ENCODE assay signal across 19 mouse cellular contexts in the genomic region with DNA sequence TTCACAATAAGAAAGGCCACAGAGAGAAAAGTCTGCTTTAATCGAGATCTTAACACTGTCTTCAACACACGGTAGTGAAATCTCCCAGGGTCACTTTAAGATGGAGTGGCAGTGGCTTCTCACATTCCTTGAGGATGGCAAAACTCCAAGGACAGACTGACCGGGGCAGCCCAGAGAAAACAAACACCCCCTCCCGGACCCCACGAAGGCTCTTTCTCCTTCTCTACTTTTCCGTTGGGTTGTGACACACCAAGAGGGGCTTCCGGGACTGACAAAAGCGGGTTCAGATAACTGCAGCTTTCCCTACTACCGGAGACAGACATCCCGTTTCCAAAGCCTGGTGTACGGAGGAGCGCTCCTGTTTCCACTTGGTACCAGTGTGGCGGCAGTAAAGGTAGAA. TPM values are rescaled to one million over a fixed set of nuclear protein-coding genes. Genes with fewer than 3 reads are reported as not detected.
A peak's percentile ranks its signal among the peaks of the same experiment; 100 is the strongest.
DNase-seq lines count a peak whose midpoint lies in the region; ATAC-seq and TF ChIP-seq lines count a peak whose summit lies in the region.
"Had no signal": no experiment of that assay in that cellular context is flagged by ENCODE, and none has a peak within 500 bp of the region (broad histone marks: within the 10 kb centered on the region; RNA-seq: fewer than 3 reads in every experiment).

No protein-coding gene starts in this region.

- TF ChIP-seq POLR2A in lung, adult 2 months (IDR thresholded peaks at IDR 0.05; ENCODE audit: borderline replicate concordance, extremely low read depth, low read depth, low read length), result no peak

- no peak for TF ChIP-seq CTCF in kidney, postnatal 0 days (IDR thresholded peaks at IDR 0.05; ENCODE audit: low read depth)
- TF ChIP-seq CTCF in lung, adult 2 months (IDR thresholded peaks at IDR 0.05; ENCODE audit: insufficient read depth, low read length), result no peak

- 0 out of 2 replicates have a peak overlapping the region, but pooled peaks have one; percentile 49 for H3K27ac ChIP-seq in heart, embryonic 12.5 days (ENCODE audit: poor library complexity, severe bottlenecking)
- H3K27ac ChIP-seq in heart, embryonic 10.5 days, result no peak overlapping the region
- H3K27ac ChIP-seq in kidney, postnatal 0 days, result no peak overlapping the region
- H3K27ac ChIP-seq in kidney, embryonic 14.5 days (ENCODE audit: low read depth, low read length), result no peak overlapping the region
- no peak overlapping the region for H3K27ac ChIP-seq in lung, embryonic 16.5 days (ENCODE audit: low read length)
- no peak overlapping the region for H3K27ac ChIP-seq in forebrain, embryonic 12.5 days
- H3K27ac ChIP-seq: embryonic facial prominence, embryonic 10.5 days; hindbrain, embryonic 14.5 days; liver, embryonic 12.5 days; macrophage; midbrain, embryonic 10.5 days had no signal

- H3K9me3 ChIP-seq in heart, embryonic 12.5 days (replicated peaks), result no peaks in the 10 kb centered on the region
- no peaks in the 10 kb centered on the region for H3K9me3 ChIP-seq in heart, embryonic 10.5 days
- H3K9me3 ChIP-seq in kidney, postnatal 0 days (replicated peaks; ENCODE audit: low read length), result no peaks in the 10 kb centered on the region
- H3K9me3 ChIP-seq in kidney, embryonic 14.5 days (ENCODE audit: control insufficient read depth, low read length), result no peaks in the 10 kb centered on the region
- H3K9me3 ChIP-seq in lung, embryonic 16.5 days (ENCODE audit: control insufficient read depth, low read length), result no peaks in the 10 kb centered on the region
- H3K9me3 ChIP-seq in forebrain, embryonic 12.5 days, result no peaks in the 10 kb centered on the region
- H3K9me3 ChIP-seq: embryonic facial prominence, embryonic 10.5 days; liver, embryonic 12.5 days; midbrain, embryonic 10.5 days had no signal

- H3K27me3 ChIP-seq in heart, embryonic 12.5 days (replicated peaks), result peaks cover 11% of the 10 kb centered on the region
- peaks cover 15% of the 10 kb centered on the region; the same call in 1 of the 2 replicates for H3K27me3 ChIP-seq in heart, embryonic 10.5 days (ENCODE audit: insufficient read depth, poor library complexity, severe bottlenecking)
- no peaks in the 10 kb centered on the region for H3K27me3 ChIP-seq in kidney, postnatal 0 days (ENCODE audit: insufficient read depth, low read length)
- peaks cover 36% of the 10 kb centered on the region; the same call in 1 of the 2 replicates for H3K27me3 ChIP-seq in kidney, embryonic 14.5 days (ENCODE audit: control insufficient read depth, insufficient read depth, low read length)
- H3K27me3 ChIP-seq in lung, embryonic 16.5 days (ENCODE audit: control insufficient read depth, insufficient read depth, low read depth, low read length), result no peaks in the 10 kb centered on the region
- peaks cover 21% of the 10 kb centered on the region for H3K27me3 ChIP-seq in forebrain, embryonic 12.5 days
- H3K27me3 ChIP-seq: CH12.LX had no signal

- peak; percentile 49 for ATAC-seq in heart, embryonic 12.5 days (ENCODE audit: insufficient number of reproducible peaks, low FRiP score)
- ATAC-seq in kidney, postnatal 0 days (replicated peaks; ENCODE audit: low FRiP score, low read depth), result no peak
- ATAC-seq in kidney, embryonic 14.5 days (ENCODE audit: low FRiP score, low TSS enrichment), result no peak
- ATAC-seq in lung, embryonic 16.5 days (ENCODE audit: low read depth), result peak; percentile 52; the same call in 1 of the 2 replicates
- no peak for ATAC-seq in forebrain, embryonic 12.5 days (ENCODE audit: low FRiP score)
- ATAC-seq: liver, embryonic 12.5 days had no signal

- H3K36me3 ChIP-seq in heart, embryonic 12.5 days, result no peaks in the 10 kb centered on the region
- 0 out of 2 replicates have a peak, but pooled peaks cover 2% of the 10 kb centered on the region for H3K36me3 ChIP-seq in heart, embryonic 10.5 days
- no peaks in the 10 kb centered on the region for H3K36me3 ChIP-seq in kidney, postnatal 0 days (ENCODE audit: insufficient read depth, low read length)
- no peaks in the 10 kb centered on the region for H3K36me3 ChIP-seq in kidney, embryonic 14.5 days (ENCODE audit: control insufficient read depth, insufficient read depth, low read length)
- no peaks in the 10 kb centered on the region for H3K36me3 ChIP-seq in lung, embryonic 16.5 days (ENCODE audit: control insufficient read depth, insufficient read depth, low read length)
- no peaks in the 10 kb centered on the region for H3K36me3 ChIP-seq in forebrain, embryonic 12.5 days (replicated peaks)
- H3K36me3 ChIP-seq: embryonic facial prominence, embryonic 10.5 days; liver, embryonic 12.5 days; midbrain, embryonic 10.5 days had no signal

- no peak overlapping the region for H3K9ac ChIP-seq in heart, embryonic 12.5 days
- H3K9ac ChIP-seq in kidney, postnatal 0 days (ENCODE audit: low read depth, low read length), result no peak overlapping the region
- H3K9ac ChIP-seq in kidney, embryonic 14.5 days (ENCODE audit: low read depth, low read length), result no peak overlapping the region
- H3K9ac ChIP-seq in lung, embryonic 16.5 days (ENCODE audit: low read length), result no peak overlapping the region
- H3K9ac ChIP-seq in forebrain, embryonic 12.5 days, result no peak overlapping the region
- H3K9ac ChIP-seq: hindbrain, embryonic 14.5 days; liver, embryonic 12.5 days had no signal

- no peak overlapping the region for H3K4me3 ChIP-seq in heart, embryonic 12.5 days
- no peak overlapping the region for H3K4me3 ChIP-seq in heart, embryonic 10.5 days
- no peak overlapping the region for H3K4me3 ChIP-seq in kidney, postnatal 0 days (replicated peaks; ENCODE audit: low read depth, low read length)
- no peak overlapping the region for H3K4me3 ChIP-seq in kidney, embryonic 14.5 days (ENCODE audit: low read length)
- no peak overlapping the region for H3K4me3 ChIP-seq in lung, embryonic 16.5 days (ENCODE audit: low read length)
- no peak overlapping the region for H3K4me3 ChIP-seq in lung, adult 2 months (replicated peaks; ENCODE audit: extremely low read depth, low read depth, low read length)
- H3K4me3 ChIP-seq in forebrain, embryonic 12.5 days (replicated peaks), result no peak overlapping the region
- H3K4me3 ChIP-seq: embryonic facial prominence, embryonic 10.5 days; liver, embryonic 12.5 days; midbrain, embryonic 10.5 days had no signal

- 51% methylated on average over 13 of the region's 13 CpGs for WGBS in heart, embryonic 12.5 days
- WGBS in heart, embryonic 10.5 days, result 52% methylated on average over 13 of the region's 13 CpGs
- 50% methylated on average over 13 of the region's 13 CpGs for WGBS in kidney, postnatal 0 days
- 58% methylated on average over 13 of the region's 13 CpGs for WGBS in kidney, embryonic 14.5 days
- 49% methylated on average over 13 of the region's 13 CpGs for WGBS in lung, embryonic 16.5 days
- WGBS in lung, adult 2 months, result 31% methylated on average over 13 of the region's 13 CpGs
- WGBS in forebrain, embryonic 12.5 days, result 90% methylated on average over 13 of the region's 13 CpGs

- H3K4me1 ChIP-seq in heart, embryonic 12.5 days (replicated peaks), result peaks cover 19% of the 10 kb centered on the region
- peaks cover 22% of the 10 kb centered on the region for H3K4me1 ChIP-seq in heart, embryonic 10.5 days
- no peaks in the 10 kb centered on the region for H3K4me1 ChIP-seq in kidney, postnatal 0 days (replicated peaks; ENCODE audit: insufficient read depth, low read length)
- no peaks in the 10 kb centered on the region for H3K4me1 ChIP-seq in kidney, embryonic 14.5 days (ENCODE audit: control insufficient read depth, insufficient read depth, low read length)
- no peaks in the 10 kb centered on the region for H3K4me1 ChIP-seq in lung, embryonic 16.5 days (replicated peaks; ENCODE audit: control insufficient read depth, insufficient read depth, low read length)
- H3K4me1 ChIP-seq in lung, adult 2 months (ENCODE audit: control insufficient read depth, insufficient read depth, low read length), result peaks cover 12% of the 10 kb centered on the region
- no peaks in the 10 kb centered on the region for H3K4me1 ChIP-seq in forebrain, embryonic 12.5 days
- H3K4me1 ChIP-seq: embryonic facial prominence, embryonic 10.5 days; midbrain, embryonic 10.5 days had no signal

- no peak for DNase-seq in heart, embryonic 10.5 days (ENCODE audit: low spot score)
- peak; percentile 19 for DNase-seq in kidney, postnatal 0 days (ENCODE audit: low spot score)
- DNase-seq in lung, adult 2 months, result no peak
- DNase-seq: cerebellum, adult 2 months; cerebellum, postnatal 36 days; gastrocnemius, postnatal 14 days; heart, postnatal 10 days; right cerebral cortex, postnatal 25 days; thymus, postnatal 36 days had no signal

- peak overlapping the region; percentile 25 for H3K4me2 ChIP-seq in heart, embryonic 12.5 days
- H3K4me2 ChIP-seq in kidney, postnatal 0 days (ENCODE audit: low read length), result no peak overlapping the region
- H3K4me2 ChIP-seq in kidney, embryonic 14.5 days (replicated peaks; ENCODE audit: low read depth, low read length), result no peak overlapping the region
- H3K4me2 ChIP-seq in lung, embryonic 16.5 days (ENCODE audit: low read depth, low read length), result no peak overlapping the region
- H3K4me2 ChIP-seq in forebrain, embryonic 12.5 days, result no peak overlapping the region
- H3K4me2 ChIP-seq: hindbrain, embryonic 14.5 days; liver, embryonic 12.5 days had no signal

RNA-seq across cellular contexts. Expression of a gene that starts 10.4 kb away (rescaled TPM):
- 27.8 and 30.4 TPM in 2 replicates for polyA plus RNA-seq in heart, embryonic 12.5 days (2016; fragmentation: Nextera tagmentation; extraction: Ambion mirVana)
- polyA plus RNA-seq in heart, embryonic 10.5 days (2016; fragmentation: Nextera tagmentation; extraction: Ambion mirVana), result 20.6 and 21.6 TPM in 2 replicates
- polyA plus RNA-seq in kidney, postnatal 0 days (2015; fragmentation: Nextera tagmentation; extraction: Ambion mirVana), result 10.3 and 10.9 TPM in 2 replicates
- 12.5 and 20.0 TPM in 2 replicates for polyA plus RNA-seq in kidney, embryonic 14.5 days (2014; fragmentation: Nextera tagmentation; extraction: Ambion mirVana)
- 15.6 and 16.7 TPM in 2 replicates for polyA plus RNA-seq in lung, embryonic 16.5 days (2015; fragmentation: Nextera tagmentation; extraction: Ambion mirVana)
- 32.5 and 33.3 TPM in 2 replicates for polyA plus RNA-seq in lung, adult 2 months (2012; rRNA removed)
- 8.8 and 9.9 TPM in 2 replicates for polyA plus RNA-seq in forebrain, embryonic 12.5 days (2016; fragmentation: Nextera tagmentation; extraction: Ambion mirVana)

Comparison
In these comparisons a context has a peak if more than half of its experiments do, and no peak if none do; other contexts are left out.
1. ATAC-seq: peak in heart, embryonic 12.5 days (single experiment) and lung, embryonic 16.5 days (single experiment); none in kidney, postnatal 0 days (single experiment), kidney, embryonic 14.5 days (single experiment) and forebrain, embryonic 12.5 days (single experiment).